Mouse (Mus musculus) cerebellum, adult 2 months (tissue): ENCODE data around the gene Pik3r2.

Experiments used
- CTCF ChIP-seq: fragments of 200-500 bp; IDR thresholded peaks from 2 replicates; pipeline ENCODE4 v1.5.1; 2011; ENCODE audit warnings: low read depth, mild to moderate bottlenecking, control low read depth, low read length, moderate library complexity, borderline replicate concordance; ENCODE audit not compliant: insufficient read depth
- POLR2A ChIP-seq: fragments of 200-500 bp; IDR thresholded peaks from 2 replicates; pipeline ENCODE4 v1.6.1; 2011; ENCODE audit warnings: low read length, control low read depth, borderline replicate concordance; ENCODE audit not compliant: insufficient read depth

- TF ChIP-seq CTCF (no peak), POLR2A (no peak)
Measured at GRCm38 (mm10) chr8:70747211-70747890, 29.2 kb downstream of the Pik3r2 start.
